Mouse (Mus musculus) forebrain, postnatal 0 days (tissue): ENCODE data around the gene Tanc2. TPM values are rescaled to one million over a fixed set of nuclear protein-coding genes. Genes with fewer than 3 reads are reported as not detected.
A peak's percentile ranks its signal among the peaks of the same experiment; 100 is the strongest.

ENCODE experiments used
- ATAC-seq: fragments of 200-750 bp; cut with Nextera tagmentation; 2 replicates; pipeline ENCODE4 v1.8.0; 2017; ENCODE audit warnings: mild to moderate bottlenecking, moderate library complexity
- DNase-seq: peaks from one replicate; pipeline ENCODE4 v3.0.0-alpha.2; 2015
- H3K27ac ChIP-seq: fragments of 300-500 bp; sonication (generic); 2 replicates; pipeline ENCODE4 v1.5.1; 2014; ENCODE audit warnings: low read depth, mild to moderate bottlenecking, antibody characterized with exemption, low read length, moderate library complexity, mixed read lengths
- H3K27me3 ChIP-seq: fragments of 300-500 bp; sonication (generic); 2 replicates; pipeline ENCODE4 v1.6.1; 2014; ENCODE audit warnings: mild to moderate bottlenecking, low read length, mixed read lengths; ENCODE audit not compliant: insufficient read depth
- H3K36me3 ChIP-seq: fragments of 300-500 bp; sonication (generic); 2 replicates; pipeline ENCODE4 v1.6.1; 2014; ENCODE audit warnings: mild to moderate bottlenecking, moderate library complexity; ENCODE audit not compliant: insufficient read depth
- H3K4me1 ChIP-seq: fragments of 300-500 bp; sonication (generic); 2 replicates; pipeline ENCODE4 v1.6.1; 2014; ENCODE audit warnings: antibody characterized with exemption; ENCODE audit not compliant: insufficient read depth
- H3K4me2 ChIP-seq: fragments of 300-500 bp; sonication (generic); 2 replicates; pipeline ENCODE4 v1.6.1; 2014; ENCODE audit warnings: low read depth, mild to moderate bottlenecking, moderate library complexity
- H3K4me3 ChIP-seq: fragments of 300-500 bp; sonication (generic); 2 replicates; pipeline ENCODE4 v1.5.1; 2014; ENCODE audit warnings: low read depth, low read length, mixed read lengths
- H3K9ac ChIP-seq: fragments of 300-500 bp; sonication (generic); 2 replicates; pipeline ENCODE4 v1.6.1; 2014; ENCODE audit warnings: mild to moderate bottlenecking
- H3K9me3 ChIP-seq: fragments of 300-500 bp; sonication (generic); 2 replicates; pipeline ENCODE4 v1.6.1; 2016; ENCODE audit warnings: low read length
- CTCF ChIP-seq: sonication (generic); IDR thresholded peaks from 2 replicates; pipeline ENCODE4 v1.5.1; 2016; ENCODE audit warnings: antibody characterized with exemption, control low read depth, low read depth
- WGBS: fragments of 180-500 bp; shearing (Covaris S2); extraction: QIAGEN DNeasy Blood & Tissue Kit; methylation state at CpG from one replicate; pipeline ENCODE4 v1.1.7; 2014; 5-methylcytosine and 5-hydroxymethylcytosine counted together
- polyA plus RNA-seq: library from polyadenylated mRNA; unstranded; fragments of >200 nt; fragmentation: Nextera tagmentation; extraction: Ambion mirVana; gene quantifications from 2 replicates; pipeline ENCODE4 v1.2.1, GENCODE M21; 2015
- total RNA-seq: library from RNA; depleted of rRNA; stranded (reverse); fragments of >200 nt; gene quantifications from 2 replicates; pipeline ENCODE4 v1.2.3, GENCODE M21; 2014

The Tanc2 gene
- total and polyA plus RNA-seq, 2 experiments from 2014 or later, result 35.3 to 144 TPM

DNA sequence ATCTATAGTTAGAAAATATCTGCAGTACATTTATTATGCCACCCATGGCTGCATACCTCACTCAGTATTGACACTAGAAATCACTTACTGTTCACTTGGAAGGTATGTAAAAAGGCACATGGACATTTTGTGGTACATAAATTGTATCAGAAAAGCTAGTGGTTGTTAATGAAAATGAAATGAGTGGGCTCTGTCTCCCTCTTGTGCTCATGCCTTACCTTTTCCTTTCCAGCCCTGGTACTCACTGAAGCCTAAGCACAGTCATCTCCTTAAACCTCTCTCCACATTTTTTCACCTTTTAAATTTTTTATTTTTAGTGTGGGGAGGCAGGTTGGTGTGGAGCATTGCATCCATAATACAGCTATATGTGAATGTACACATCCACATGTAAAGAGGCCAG, 268.3 kb downstream of the Tanc2 start:
- H3K4me2 ChIP-seq, result no peak overlapping the region
- TF ChIP-seq CTCF, result peak; percentile 55
- no peak overlapping the region for H3K27ac ChIP-seq
- peaks cover 13% of the 10 kb centered on the region for H3K36me3 ChIP-seq
- H3K27me3 ChIP-seq, result no peaks in the 10 kb centered on the region
- no peak overlapping the region for H3K9ac ChIP-seq
- DNase-seq (peak; percentile 32), ATAC-seq (no peak)
- no peaks in the 10 kb centered on the region for H3K4me1 ChIP-seq
- no peaks in the 10 kb centered on the region for H3K9me3 ChIP-seq
- H3K4me3 ChIP-seq, result no peak overlapping the region

DNA sequence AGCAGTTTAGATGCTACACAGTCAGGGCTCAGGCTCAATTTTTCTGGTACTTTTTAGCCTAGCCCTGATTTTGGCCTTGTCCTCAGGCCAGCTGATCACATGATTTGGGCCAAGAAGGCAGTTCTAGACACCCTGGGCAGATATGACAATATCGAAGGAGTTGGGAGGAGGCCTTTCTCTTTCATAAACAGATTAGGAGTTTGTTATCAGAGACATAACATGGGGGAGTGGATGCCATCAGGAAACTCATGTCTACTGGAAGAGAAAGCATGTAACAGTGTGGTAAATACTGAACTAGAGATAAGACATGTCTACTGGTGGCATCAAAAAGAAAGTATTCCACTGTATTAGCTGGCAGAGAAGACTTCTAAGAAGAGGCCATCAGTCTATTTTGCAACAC, 295.8 kb downstream of the Tanc2 start:
- ATAC-seq (no peak), DNase-seq (no peak)
- Histone ChIP-seq H3K36me3 (peaks cover 18% of the 10 kb centered on the region), H3K9me3 (no peaks in the 10 kb centered on the region), H3K4me3 (no peak overlapping the region), H3K4me2 (no peak overlapping the region), H3K4me1 (no peaks in the 10 kb centered on the region), H3K27me3 (no peaks in the 10 kb centered on the region), H3K27ac (no peak overlapping the region), H3K9ac (no peak overlapping the region)
- TF ChIP-seq CTCF, result no peak
- WGBS, result 98% methylated on average over 1 of the region's 1 CpGs

DNA sequence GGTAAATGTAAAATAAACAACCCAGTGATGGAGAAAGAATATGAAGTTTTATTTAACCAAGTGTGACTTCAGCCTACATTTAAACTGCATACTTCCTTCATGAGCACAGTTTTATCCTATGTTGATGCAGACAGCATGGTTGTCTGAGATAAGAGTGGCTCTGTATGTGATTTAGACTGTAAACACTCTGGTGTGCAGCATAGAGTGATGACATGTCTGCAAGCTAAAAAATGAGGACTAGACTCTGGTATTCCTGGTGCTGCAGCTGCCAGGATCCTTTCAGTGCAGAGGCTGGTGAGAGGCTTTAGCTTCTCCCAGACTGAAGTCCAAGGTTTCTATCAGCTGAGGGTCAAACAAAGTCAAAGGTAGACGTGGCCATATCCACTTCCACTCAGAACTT, 297.5 kb downstream of the Tanc2 start:
- TF ChIP-seq CTCF, result no peak
- DNase-seq (no peak), ATAC-seq (no peak)
- no peak overlapping the region for H3K4me2 ChIP-seq
- H3K9ac ChIP-seq, result no peak overlapping the region
- H3K36me3 ChIP-seq, result peaks cover 18% of the 10 kb centered on the region
- H3K27ac ChIP-seq, result no peak overlapping the region
- no peaks in the 10 kb centered on the region for H3K4me1 ChIP-seq
- WGBS, result 76% methylated on average over 1 of the region's 1 CpGs
- H3K27me3 ChIP-seq, result no peaks in the 10 kb centered on the region
- no peaks in the 10 kb centered on the region for H3K9me3 ChIP-seq
- no peak overlapping the region for H3K4me3 ChIP-seq

DNA sequence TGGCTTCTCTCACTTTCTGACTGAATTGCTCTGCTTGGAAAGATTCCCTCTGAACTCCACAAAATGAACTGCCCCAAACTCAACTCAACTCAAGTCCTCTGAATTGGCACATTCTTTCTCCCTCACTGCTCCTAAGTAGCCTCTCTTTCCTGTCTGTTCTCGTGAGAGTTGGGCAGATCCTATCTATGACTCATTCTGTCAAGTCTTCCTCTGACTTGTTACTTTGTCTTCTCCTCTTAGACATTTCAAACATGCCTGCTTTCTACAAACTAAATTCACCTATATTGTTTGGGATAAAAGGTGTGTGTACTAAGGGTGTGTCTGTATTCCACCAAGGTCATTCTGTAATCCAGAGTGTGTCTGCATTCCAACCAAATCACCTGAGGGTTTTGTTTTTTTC, 309.4 kb downstream of the Tanc2 start:
- no peaks in the 10 kb centered on the region for H3K4me1 ChIP-seq
- H3K9me3 ChIP-seq, result no peaks in the 10 kb centered on the region
- DNase-seq (no peak), ATAC-seq (no peak)
- no peak overlapping the region for H3K4me3 ChIP-seq
- no peak overlapping the region for H3K9ac ChIP-seq
- no peaks in the 10 kb centered on the region for H3K27me3 ChIP-seq
- peaks cover 30% of the 10 kb centered on the region for H3K36me3 ChIP-seq
- no peak overlapping the region for H3K4me2 ChIP-seq
- H3K27ac ChIP-seq, result no peak overlapping the region
- no peak for TF ChIP-seq CTCF
- 42% methylated on average over 1 of the region's 1 CpGs for WGBS

DNA sequence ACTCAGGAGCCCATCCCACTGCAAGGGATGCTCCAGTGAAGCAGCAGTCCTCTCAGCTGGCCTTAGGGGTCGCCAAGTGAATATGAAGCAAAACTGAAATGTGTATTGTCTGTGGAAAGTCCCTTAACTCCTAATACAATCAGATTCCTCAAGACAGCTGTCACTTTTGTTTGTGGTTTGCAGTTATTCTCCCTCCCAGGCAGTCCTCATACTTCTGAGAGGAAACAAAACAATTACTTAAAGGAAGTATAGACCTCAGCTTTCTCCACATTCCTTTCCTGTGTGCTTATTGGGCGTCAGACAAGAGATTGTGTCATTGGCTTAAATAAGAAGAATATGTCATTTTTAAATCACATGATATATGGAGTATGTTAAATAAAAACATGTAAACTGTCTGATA, 311.7 kb downstream of the Tanc2 start:
- WGBS, result 71% methylated on average over 2 of the region's 2 CpGs
- Histone ChIP-seq H3K4me1 (no peaks in the 10 kb centered on the region), H3K36me3 (peaks cover 29% of the 10 kb centered on the region), H3K27ac (no peak overlapping the region), H3K9ac (no peak overlapping the region), H3K4me2 (no peak overlapping the region), H3K4me3 (no peak overlapping the region), H3K27me3 (no peaks in the 10 kb centered on the region), H3K9me3 (no peaks in the 10 kb centered on the region)
- ATAC-seq (no peak), DNase-seq (no peak)
- TF ChIP-seq CTCF, result no peak

DNA sequence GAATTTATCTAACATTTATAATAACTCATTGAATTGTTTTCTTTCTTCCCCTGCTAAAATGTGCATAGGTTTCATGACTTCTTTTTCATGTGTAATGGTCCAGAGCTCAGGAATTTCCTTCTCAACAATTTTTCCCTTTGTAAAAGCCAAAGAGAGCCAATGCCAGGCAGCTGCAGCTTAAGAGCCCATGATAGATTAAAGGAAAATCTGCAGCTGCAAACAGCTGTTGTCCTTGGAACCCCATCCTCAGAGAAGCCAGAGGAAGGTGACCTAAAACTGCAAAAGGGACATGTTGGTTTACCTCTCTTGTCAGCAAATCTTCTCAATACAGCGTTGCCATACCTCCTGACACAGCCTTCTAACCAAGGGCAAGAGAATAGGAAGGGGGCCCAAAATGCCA, 313.2 kb downstream of the Tanc2 start:
- H3K27me3 ChIP-seq, result no peaks in the 10 kb centered on the region
- DNase-seq (no peak), ATAC-seq (no peak)
- peaks cover 20% of the 10 kb centered on the region for H3K36me3 ChIP-seq
- H3K27ac ChIP-seq, result no peak overlapping the region
- H3K4me3 ChIP-seq, result no peak overlapping the region
- TF ChIP-seq CTCF, result no peak
- H3K9ac ChIP-seq, result no peak overlapping the region
- no peaks in the 10 kb centered on the region for H3K4me1 ChIP-seq
- no peaks in the 10 kb centered on the region for H3K9me3 ChIP-seq
- 81% methylated on average over 1 of the region's 1 CpGs for WGBS
- H3K4me2 ChIP-seq, result no peak overlapping the region

DNA sequence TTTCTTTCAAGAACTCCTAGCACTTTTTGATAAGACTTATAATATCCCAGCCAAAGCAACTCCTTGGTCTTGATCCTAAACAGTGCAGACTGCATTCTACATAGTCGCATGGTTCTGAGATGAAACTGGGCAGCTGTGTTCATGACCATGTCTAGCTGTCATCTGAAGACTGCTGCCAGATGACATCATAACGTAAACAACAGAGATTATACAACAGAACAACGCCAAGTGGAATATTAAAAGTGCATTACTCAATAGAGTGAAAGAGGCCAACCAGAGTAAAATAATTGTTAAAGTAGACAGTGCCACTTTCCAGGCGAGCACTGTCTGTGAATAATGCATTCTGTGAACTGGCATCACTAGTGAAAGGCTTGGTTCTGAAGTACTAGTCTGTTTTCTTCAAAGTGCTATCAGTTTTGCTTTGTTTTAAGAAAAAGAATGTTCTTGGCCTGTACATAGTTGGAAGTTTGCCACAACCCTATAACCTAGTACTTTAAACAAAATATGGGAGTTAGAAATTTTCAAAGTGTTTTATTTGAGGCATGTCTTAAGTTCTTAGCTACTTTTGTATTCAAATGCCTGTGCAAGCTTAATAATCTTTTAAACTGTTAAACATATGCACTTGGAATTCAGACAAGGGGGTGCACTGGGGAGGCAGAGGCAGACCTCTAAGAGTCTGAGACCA, 315.9 kb downstream of the Tanc2 start:
- Histone ChIP-seq H3K4me1 (no peaks in the 10 kb centered on the region), H3K9me3 (no peaks in the 10 kb centered on the region), H3K9ac (no peak overlapping the region), H3K36me3 (peaks cover 33% of the 10 kb centered on the region), H3K27ac (no peak overlapping the region), H3K27me3 (no peaks in the 10 kb centered on the region), H3K4me2 (no peak overlapping the region), H3K4me3 (no peak overlapping the region)
- TF ChIP-seq CTCF, result no peak
- DNase-seq (no peak), ATAC-seq (no peak)
- 52% methylated on average over 4 of the region's 4 CpGs for WGBS
